Mouse (Mus musculus) large intestine, adult 2 months (tissue): ENCODE results near the gene Pitpnm3. TPM values are rescaled to one million over a fixed set of nuclear protein-coding genes. Genes with fewer than 3 reads are reported as not detected.

ENCODE experiments used
- DNase-seq: peaks from one replicate; pipeline ENCODE4 v3.0.0-alpha.2; 2012; ENCODE audit warnings: low read depth, low spot score
- WGBS: fragments of 180-500 bp; shearing (Covaris S2); methylation state at CpG from one replicate; pipeline ENCODE4 v1.1.7; 2018; 5-methylcytosine and 5-hydroxymethylcytosine counted together
- polyA plus RNA-seq: library from polyadenylated mRNA; depleted of rRNA; stranded (reverse); fragments of >200 nt; gene quantifications from 2 replicates; pipeline ENCODE4 v1.2.3, GENCODE M21; 2012

The Pitpnm3 gene
- polyA plus RNA-seq, 1 experiment, result 2.7 TPM

GRCm38 (mm10) chr11:72029143-72029542, 106.4 kb downstream of the Pitpnm3 start:
- no peak for DNase-seq
- 15% methylated on average over 23 of the region's 23 CpGs for WGBS

GRCm38 (mm10) chr11:72027836-72028235, 107.7 kb downstream of the Pitpnm3 start:
- 60% methylated on average over 9 of the region's 9 CpGs for WGBS
- no peak for DNase-seq

- no peak for DNase-seq
- WGBS, result 84% methylated on average over 9 of the region's 9 CpGs
Measured at GRCm38 (mm10) chr11:72026516-72026915, 109.1 kb downstream of the Pitpnm3 start.

- no peak for DNase-seq
- WGBS, result 37% methylated on average over 5 of the region's 5 CpGs
Measured at GRCm38 (mm10) chr11:72025843-72026242, 109.7 kb downstream of the Pitpnm3 start.

- peak; percentile 36 for DNase-seq
- 23% methylated on average over 5 of the region's 5 CpGs for WGBS
Measured at GRCm38 (mm10) chr11:72024193-72024781, 111.3 kb downstream of the Pitpnm3 start.

GRCm38 (mm10) chr11:72023581-72023980, 112.0 kb downstream of the Pitpnm3 start:
- DNase-seq, result no peak
- WGBS, result 22% methylated on average over 10 of the region's 10 CpGs

GRCm38 (mm10) chr11:72022827-72023226, 112.8 kb downstream of the Pitpnm3 start:
- 65% methylated on average over 6 of the region's 6 CpGs for WGBS
- DNase-seq, result no peak

GRCm38 (mm10) chr11:72021015-72021414, 114.6 kb downstream of the Pitpnm3 start:
- 68% methylated on average over 4 of the region's 4 CpGs for WGBS
- DNase-seq, result no peak

GRCm38 (mm10) chr11:72017253-72017601, 118.4 kb downstream of the Pitpnm3 start:
- 32% methylated on average over 9 of the region's 9 CpGs for WGBS
- no peak for DNase-seq

- 75% methylated on average over 13 of the region's 13 CpGs for WGBS
Measured at GRCm38 (mm10) chr11:72016518-72017252, 118.9 kb downstream of the Pitpnm3 start.

GRCm38 (mm10) chr11:72014674-72015073, 120.9 kb downstream of the Pitpnm3 start:
- no peak for DNase-seq
- 61% methylated on average over 4 of the region's 4 CpGs for WGBS

More at GRCm38 (mm10) chr11:72016518-72017252, 118.9 kb downstream of the Pitpnm3 start:
- no peak for DNase-seq

GRCm38 (mm10) chr11:72011955-72012354, 123.6 kb downstream of the Pitpnm3 start:
- DNase-seq, result no peak
- WGBS, result 80% methylated on average over 1 of the region's 1 CpGs

GRCm38 (mm10) chr11:72010940-72011722, 124.4 kb downstream of the Pitpnm3 start:
- no peak for DNase-seq
- 17% methylated on average over 9 of the region's 9 CpGs for WGBS

GRCm38 (mm10) chr11:72010367-72010766, 125.2 kb downstream of the Pitpnm3 start:
- 20% methylated on average over 5 of the region's 5 CpGs for WGBS
- no peak for DNase-seq

- 80% methylated on average over 6 of the region's 6 CpGs for WGBS
- no peak for DNase-seq
Measured at GRCm38 (mm10) chr11:72005547-72005946, 130.0 kb downstream of the Pitpnm3 start.

GRCm38 (mm10) chr11:72003171-72003570, 132.4 kb downstream of the Pitpnm3 start:
- WGBS, result 46% methylated on average over 9 of the region's 9 CpGs

GRCm38 (mm10) chr11:72002138-72002853, 133.3 kb downstream of the Pitpnm3 start:
- DNase-seq, result no peak
- WGBS, result 46% methylated on average over 13 of the region's 13 CpGs

More at GRCm38 (mm10) chr11:72003171-72003570, 132.4 kb downstream of the Pitpnm3 start:
- no peak for DNase-seq

- DNase-seq, result no peak
- 76% methylated on average over 6 of the region's 6 CpGs for WGBS
Measured at GRCm38 (mm10) chr11:72000194-72000593, 135.4 kb downstream of the Pitpnm3 start.
